Mouse (Mus musculus): ENCODE measurements at regions not wholly inside any gene's neighbourhood (a gene's known extent, or its start where the extent isn't known, plus 50 kb on each side); places are given as distances from the start of the nearest gene placed in this dataset.
A peak's percentile ranks its signal among the peaks of the same experiment; 100 is the strongest.

DNA sequence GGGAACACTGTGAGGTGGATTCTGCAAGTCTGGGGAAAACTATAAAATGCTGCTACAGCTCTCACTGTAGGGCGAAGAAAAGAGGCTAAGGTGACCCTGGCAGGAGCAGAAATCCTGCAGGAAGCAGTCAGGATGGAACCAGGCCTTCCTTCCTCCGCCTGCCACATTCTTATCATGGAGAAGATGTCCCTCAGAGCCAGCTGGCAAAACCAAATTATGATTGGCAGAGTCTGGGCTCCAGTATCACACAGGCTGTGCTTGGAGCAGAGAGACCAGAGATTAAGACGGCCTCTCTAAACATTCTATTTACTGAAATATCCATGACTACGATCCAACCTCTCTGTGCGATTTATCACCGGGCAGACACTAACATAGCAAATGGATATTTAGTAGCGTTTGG lies 92.2 kb upstream of the Max start:
- DNase-seq: no peak

DNA sequence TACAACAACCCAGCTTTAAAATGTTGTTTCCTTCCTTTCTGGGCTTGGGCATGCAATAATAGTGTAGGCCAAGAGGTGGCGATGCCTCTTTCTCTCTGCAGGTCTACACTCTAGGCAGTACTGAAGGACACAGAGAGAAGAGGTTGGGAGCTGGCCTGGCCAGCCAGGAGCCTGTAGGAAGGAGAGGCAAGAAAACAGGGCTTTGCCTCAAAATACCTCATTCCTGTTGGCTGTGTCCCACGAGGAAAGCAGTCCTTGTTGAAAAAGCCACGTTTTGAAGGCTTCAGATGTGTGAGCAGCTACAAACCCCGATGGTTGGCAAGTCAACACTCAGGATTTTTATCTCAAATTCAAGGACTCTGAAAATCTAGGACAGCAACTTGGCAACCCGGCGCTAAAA lies 90.9 kb upstream of the Max start:
- DNase-seq: peak; percentile 88

GRCm38 (mm10) chr12:77048380-77048779 lies 86.4 kb upstream of the Max start:
- DNase-seq: no peak

DNA sequence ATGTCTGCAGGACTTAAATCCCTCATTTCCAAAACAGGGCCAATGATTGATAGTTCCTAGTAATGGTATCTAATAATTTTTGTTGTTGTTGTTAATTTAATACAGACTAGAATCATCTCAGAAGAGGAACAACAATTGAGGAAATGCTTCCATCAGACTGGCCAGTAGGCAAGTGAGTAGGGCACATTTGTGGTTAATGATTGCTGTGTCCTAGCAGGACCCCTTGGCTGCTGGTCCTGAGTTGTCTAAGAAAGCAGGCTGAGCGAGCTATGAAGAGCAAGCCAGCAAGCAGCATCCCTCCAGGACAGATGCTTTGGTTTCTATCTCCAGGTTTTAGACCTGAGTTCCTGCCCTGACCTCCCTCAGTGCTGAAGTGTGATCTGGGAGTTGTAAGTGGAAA lies 85.3 kb upstream of the Max start:
- no peak for DNase-seq

DNA sequence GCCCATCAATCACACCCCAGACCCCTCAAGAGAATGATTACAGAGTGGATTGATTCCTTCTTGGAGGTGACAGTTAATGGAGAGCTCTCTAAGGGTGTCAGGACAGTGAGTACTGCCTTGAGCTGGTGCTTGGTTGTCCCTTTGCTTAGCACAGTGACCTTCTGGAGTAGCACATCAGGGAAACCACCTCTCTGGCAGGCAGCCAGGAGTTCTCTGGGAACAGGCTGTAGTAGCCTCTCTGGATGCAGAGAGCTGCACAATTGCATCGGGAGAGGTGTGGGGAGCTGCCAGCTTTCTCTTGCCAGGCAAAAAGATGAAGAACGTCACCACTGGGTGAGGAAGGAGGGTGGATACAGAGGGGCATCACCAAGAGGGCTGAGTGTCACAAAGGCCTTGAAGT lies 84.0 kb upstream of the Max start:
- peak; percentile 54 for DNase-seq

GRCm38 (mm10) chr12:77045356-77045755 lies 83.4 kb upstream of the Max start:
- DNase-seq: no peak

GRCm38 (mm10) chr12:77042356-77042755 lies 80.4 kb upstream of the Max start:
- no peak for DNase-seq

GRCm38 (mm10) chr12:77041141-77041540 lies 79.1 kb upstream of the Max start:
- DNase-seq: no peak

DNA sequence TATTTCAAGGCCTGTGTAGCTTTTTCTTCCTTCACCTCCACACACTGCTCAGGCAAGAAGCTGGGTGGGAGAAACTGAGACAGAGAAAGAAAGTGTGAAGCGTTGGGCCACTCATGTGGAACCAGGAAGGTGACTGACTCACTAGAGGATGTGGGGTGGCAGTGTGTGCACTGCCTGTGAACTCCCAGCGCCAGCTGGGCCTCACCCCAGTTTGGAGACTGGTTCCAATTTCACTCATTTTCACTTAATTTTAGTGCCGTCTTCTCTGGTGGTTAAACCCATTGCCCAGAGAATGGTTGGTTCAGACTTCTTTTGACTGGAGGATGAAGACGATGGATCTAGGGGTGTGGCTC lies 77.9 kb upstream of the Max start:
- DNase-seq: no peak

DNA sequence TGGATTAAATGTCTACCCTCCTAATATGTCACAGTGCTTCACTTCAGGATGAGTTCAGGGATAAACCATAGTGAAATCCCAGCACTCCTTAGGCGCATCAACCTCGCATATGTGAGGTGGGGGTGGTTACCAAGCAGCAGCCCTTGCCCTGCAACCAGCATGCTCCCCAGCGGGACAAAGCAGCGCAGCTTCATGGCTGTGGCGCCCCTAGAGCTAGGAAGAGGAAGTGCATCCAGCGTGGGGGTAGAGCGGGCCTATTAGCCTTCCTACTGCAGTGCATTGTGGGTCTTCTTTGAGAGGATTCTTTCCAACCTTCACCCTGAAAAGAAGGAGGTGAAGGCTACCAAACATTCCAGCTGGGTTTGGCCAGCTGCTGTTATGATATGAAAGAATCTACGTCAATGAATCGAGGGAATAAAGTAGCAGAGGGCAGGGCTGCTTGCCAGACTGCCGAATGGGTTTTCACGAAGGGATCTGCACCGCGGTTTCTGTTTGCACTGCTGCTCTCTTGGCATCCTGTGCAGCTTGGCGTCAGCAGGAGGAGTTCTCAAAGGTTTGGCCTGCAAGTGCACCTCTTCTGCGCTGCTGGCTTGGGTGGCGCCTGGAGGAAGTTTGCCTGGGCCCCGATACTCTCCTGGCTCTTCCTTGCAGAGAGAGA lies 77.4 kb upstream of the Max start:
- peak; percentile 72 for DNase-seq

GRCm38 (mm10) chr12:77035676-77036075 lies 73.7 kb upstream of the Max start:
- no peak for DNase-seq

- no peak for DNase-seq
These were observed 69.4 kb upstream of the Max start for GRCm38 (mm10) chr12:77031448-77031847.

GRCm38 (mm10) chr12:77025431-77025879 lies 63.5 kb upstream of the Max start:
- DNase-seq: no peak

DNA sequence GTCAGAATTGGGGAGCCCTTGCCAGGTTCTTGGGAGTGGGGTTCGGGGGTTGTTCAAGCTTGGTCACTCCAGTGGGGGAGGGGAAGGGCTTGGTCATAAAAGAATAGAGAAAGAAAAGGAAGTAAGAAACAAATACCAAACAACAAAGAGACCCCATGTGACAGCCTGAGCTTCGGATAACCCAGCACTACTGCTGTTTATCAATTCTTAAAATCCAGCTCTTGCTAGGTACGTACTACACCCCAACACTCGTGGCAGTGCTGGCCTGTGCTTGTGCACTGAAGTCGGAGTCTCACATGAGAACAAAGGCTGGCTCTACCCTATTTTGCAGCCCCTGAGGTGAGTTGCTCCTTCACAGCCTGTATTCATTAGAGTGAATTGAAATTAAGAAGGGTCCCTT lies 60.5 kb upstream of the Max start:
- DNase-seq: no peak

DNA sequence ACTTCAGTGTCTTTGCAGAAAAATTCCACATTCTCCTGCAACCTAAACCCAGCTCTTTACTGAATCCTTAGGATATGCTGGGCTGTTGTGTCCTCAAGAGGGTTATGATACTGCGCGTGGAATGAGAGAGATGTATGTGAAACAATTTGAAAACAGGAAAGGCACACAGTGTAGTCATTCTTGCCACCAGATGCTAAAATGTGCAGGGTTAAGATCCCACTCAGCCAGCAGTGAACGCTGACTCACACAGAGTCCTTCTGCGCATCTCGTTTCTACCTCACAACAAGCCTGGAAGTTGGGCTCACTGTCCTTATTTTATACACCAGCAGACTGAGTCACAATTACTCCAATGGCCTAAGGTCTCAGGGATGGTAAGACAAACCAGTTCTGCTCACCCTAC lies 59.9 kb upstream of the Max start:
- DNase-seq: no peak

GRCm38 (mm10) chr12:77019708-77020511 lies 57.9 kb upstream of the Max start:
- DNase-seq: peak; percentile 55

DNA sequence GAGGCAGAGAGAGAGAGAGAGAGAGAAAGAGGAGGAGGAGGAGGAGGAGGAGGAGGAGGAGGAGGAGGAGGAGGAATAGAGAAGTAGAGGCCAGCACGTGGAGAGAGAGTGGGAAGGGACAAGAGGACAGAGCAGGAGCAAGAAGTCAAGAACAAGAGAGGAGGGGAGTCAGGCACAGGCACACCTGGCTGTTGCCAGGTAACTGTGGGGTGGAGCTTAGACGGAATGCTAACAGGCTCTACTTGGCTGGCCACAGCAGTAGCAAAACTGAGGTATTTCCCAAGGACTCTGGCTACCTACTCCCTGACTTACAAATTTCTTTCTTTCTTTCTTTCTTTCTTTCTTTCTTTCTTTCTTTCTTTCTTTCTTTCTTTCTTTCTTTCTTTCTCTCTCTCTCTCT lies 57.1 kb upstream of the Max start:
- DNase-seq: peak; percentile 75

DNA sequence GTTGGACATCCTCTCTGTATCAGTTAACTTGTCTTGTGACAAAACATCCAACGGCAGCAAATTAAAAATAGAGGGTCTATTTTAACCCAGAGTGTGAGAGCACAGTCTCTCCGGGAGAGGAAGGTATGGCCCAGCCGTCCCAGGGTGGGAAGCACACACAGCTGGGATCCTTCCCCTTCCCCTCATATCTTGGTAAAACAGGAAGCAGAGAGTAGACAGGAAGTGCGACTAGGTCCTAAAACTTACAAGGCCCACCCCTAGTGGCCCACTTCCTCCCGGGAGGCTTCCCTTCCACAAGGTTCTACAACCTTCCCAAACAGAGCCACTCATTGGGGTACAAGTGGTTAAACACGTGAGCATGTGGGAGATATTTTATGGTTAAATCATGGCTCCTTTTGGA lies 56.4 kb upstream of the Max start:
- DNase-seq: no peak

- DNase-seq: peak; percentile 81
These were observed 52.9 kb upstream of the Max start for GRCm38 (mm10) chr12:77014908-77015307.

Measured in lung, postnatal 36 days (tissue).